Mouse (Mus musculus) thymus, postnatal 14 days (tissue): ENCODE measurements around the gene Olfr774.
"Not testable (repeated sequence)": the region's sequence is repeated elsewhere in the genome, so short reads cannot be mapped to it uniquely, and the experiment has no call there.

ENCODE experiments used
- DNase-seq: peaks from one replicate; pipeline ENCODE4 v3.0.0; 2021

Olfr774 gene

GRCm38 (mm10) chr10:129235904-129236303, at the start of gene Olfr774:
TSS of gene Olfr774 (plus strand) at chr10:129236204.
- DNase-seq = no peak

- not testable (repeated sequence) for DNase-seq
Measured at GRCm38 (mm10) chr10:129187319-129187718, 48.7 kb upstream of the Olfr774 start, which contains the start of gene Olfr773. TSS of gene Olfr773 (minus strand) at chr10:129187419.

DNA sequence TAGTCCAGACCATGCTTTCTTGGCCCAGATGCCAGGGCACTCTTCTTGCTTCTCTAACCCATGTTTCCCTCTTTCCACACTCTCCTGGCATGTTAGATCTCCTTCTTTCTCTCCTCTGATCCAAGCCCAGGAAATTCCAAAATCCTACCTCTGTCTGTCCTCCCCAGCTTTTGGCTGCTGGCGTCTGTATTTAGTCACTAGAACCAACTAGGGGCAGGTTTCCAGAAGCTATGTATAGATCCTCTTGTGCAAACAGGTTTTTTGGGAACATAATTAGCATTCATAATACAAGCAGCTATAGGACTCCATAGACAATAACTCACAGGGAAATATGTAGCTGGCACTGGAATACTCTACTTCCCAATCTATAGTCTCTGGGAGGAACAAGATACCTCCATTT, 5.3 kb upstream of the Olfr774 start:
- no peak for DNase-seq

- DNase-seq = no peak
Measured at GRCm38 (mm10) chr10:129248112-129248511, 12.1 kb downstream of the Olfr774 start, which contains the start of gene Olfr775. TSS of gene Olfr775 (plus strand) at chr10:129248412.

GRCm38 (mm10) chr10:129258827-129259226, 22.8 kb downstream of the Olfr774 start, which contains the start of gene Olfr776:
TSS of gene Olfr776 (plus strand) at chr10:129259127.
- DNase-seq = no peak

DNA sequence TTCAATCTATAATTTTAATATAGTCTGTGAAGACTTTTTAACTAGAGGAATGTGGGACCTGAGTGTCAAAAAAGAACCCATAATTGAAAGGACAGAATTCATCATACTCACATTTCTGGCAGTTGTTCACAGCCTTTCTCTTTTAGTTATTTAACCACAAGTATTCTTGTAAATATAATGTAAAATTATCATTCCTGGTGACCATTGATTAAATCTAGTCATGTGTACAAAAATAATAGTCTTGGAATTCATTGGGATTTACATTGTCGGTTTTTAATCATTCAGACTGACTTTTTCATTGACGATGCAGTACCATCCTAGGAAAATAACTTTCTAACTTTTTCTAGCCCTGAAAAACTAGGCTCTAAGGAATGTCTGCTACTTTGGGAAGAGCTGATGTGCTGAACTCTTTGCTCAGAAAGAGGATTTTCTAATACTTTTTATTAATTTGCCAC, 35.1 kb downstream of the Olfr774 start, which contains the start of gene Olfr777:
TSS of gene Olfr777 (minus strand) at position 405 of the 455 bp plus-strand sequence.
- no peak for DNase-seq
